Mouse (Mus musculus) embryonic fibroblast, embryonic 13.5 days (primary cell): ENCODE data around the gene Ciapin1.

Experiments
- CTCF ChIP-seq: IDR thresholded peaks from 2 replicates; pipeline ENCODE4 v1.5.1; 2011; ENCODE audit warnings: mild to moderate bottlenecking, control low read depth, low read length, moderate library complexity, borderline replicate concordance; ENCODE audit not compliant: insufficient read depth
- POLR2A ChIP-seq: IDR thresholded peaks from 2 replicates; pipeline ENCODE4 v1.6.1; 2011; ENCODE audit warnings: low read depth, mild to moderate bottlenecking, control low read depth, low read length, moderate library complexity

- TF ChIP-seq CTCF = no peak
- TF ChIP-seq POLR2A = no peak
Measured at GRCm38 (mm10) chr8:94802375-94802774, 35.8 kb downstream of the Ciapin1 start.
